Mouse (Mus musculus): ENCODE data around the gene Ccdc122. TPM values are rescaled to one million over a fixed set of nuclear protein-coding genes. Genes with fewer than 3 reads are reported as not detected.

Gene Ccdc122
- polyA plus RNA-seq, 1 experiment, result 0.47 TPM

- Histone ChIP-seq H3K27ac (ENCODE audit: insufficient read depth, low read depth, low read length) (no peak overlapping the region), H3K36me3 (ENCODE audit: control insufficient read depth, insufficient read depth, low read length) (no peaks in the 10 kb centered on the region), H3K4me1 (ENCODE audit: control insufficient read depth, insufficient read depth, insufficient read length, low read length) (no peaks in the 10 kb centered on the region), H3K4me3 (ENCODE audit: low read depth, low read length) (no peak overlapping the region), H3K27me3 (ENCODE audit: control insufficient read depth, insufficient read depth, low read length) (no peaks in the 10 kb centered on the region)
- TF ChIP-seq POLR2A (IDR thresholded peaks at IDR 0.05; ENCODE audit: low read depth, low read length), result no peak
- no peak for TF ChIP-seq CTCF (IDR thresholded peaks at IDR 0.05; ENCODE audit: extremely low read depth, insufficient read length, insufficient replicate concordance, low read depth, low read length)
- 90% methylated on average over 5 of the region's 5 CpGs for WGBS
Observed at GRCm38 (mm10) chr14:77130612-77131011, 94.0 kb downstream of the Ccdc122 start.

- H3K27ac ChIP-seq (ENCODE audit: insufficient read depth, low read depth, low read length), result no peak overlapping the region
- H3K4me1 ChIP-seq (ENCODE audit: control insufficient read depth, insufficient read depth, insufficient read length, low read length), result no peaks in the 10 kb centered on the region
- H3K4me3 ChIP-seq (ENCODE audit: low read depth, low read length), result no peak overlapping the region
- WGBS, result 48% methylated on average over 6 of the region's 6 CpGs
- no peaks in the 10 kb centered on the region for H3K27me3 ChIP-seq (ENCODE audit: control insufficient read depth, insufficient read depth, low read length)
- H3K36me3 ChIP-seq (ENCODE audit: control insufficient read depth, insufficient read depth, low read length), result no peaks in the 10 kb centered on the region
- TF ChIP-seq CTCF (IDR thresholded peaks at IDR 0.05; ENCODE audit: extremely low read depth, insufficient read length, insufficient replicate concordance, low read depth, low read length) (no peak), POLR2A (IDR thresholded peaks at IDR 0.05; ENCODE audit: low read depth, low read length) (no peak)
Observed at GRCm38 (mm10) chr14:77136936-77137335, 100.4 kb downstream of the Ccdc122 start.

- Histone ChIP-seq H3K4me1 (ENCODE audit: control insufficient read depth, insufficient read depth, insufficient read length, low read length) (no peaks in the 10 kb centered on the region), H3K27me3 (ENCODE audit: control insufficient read depth, insufficient read depth, low read length) (no peaks in the 10 kb centered on the region), H3K27ac (ENCODE audit: insufficient read depth, low read depth, low read length) (no peak overlapping the region), H3K4me3 (ENCODE audit: low read depth, low read length) (no peak overlapping the region), H3K36me3 (ENCODE audit: control insufficient read depth, insufficient read depth, low read length) (no peaks in the 10 kb centered on the region)
- 26% methylated on average over 17 of the region's 17 CpGs for WGBS
- TF ChIP-seq CTCF (IDR thresholded peaks at IDR 0.05; ENCODE audit: extremely low read depth, insufficient read length, insufficient replicate concordance, low read depth, low read length) (peak; percentile 15; the same call in 1 of the 2 replicates), POLR2A (IDR thresholded peaks at IDR 0.05; ENCODE audit: low read depth, low read length) (no peak)
Observed at GRCm38 (mm10) chr14:77141324-77142282, 105.0 kb downstream of the Ccdc122 start.

GRCm38 (mm10) chr14:77145103-77145502 lies 108.5 kb downstream of the Ccdc122 start:
- no peaks in the 10 kb centered on the region for H3K36me3 ChIP-seq (ENCODE audit: control insufficient read depth, insufficient read depth, low read length)
- 60% methylated on average over 4 of the region's 4 CpGs for WGBS
- H3K27me3 ChIP-seq (ENCODE audit: control insufficient read depth, insufficient read depth, low read length), result no peaks in the 10 kb centered on the region

GRCm38 (mm10) chr14:77147635-77148034 lies 111.1 kb downstream of the Ccdc122 start:
- TF ChIP-seq POLR2A (IDR thresholded peaks at IDR 0.05; ENCODE audit: low read depth, low read length) (no peak), CTCF (IDR thresholded peaks at IDR 0.05; ENCODE audit: extremely low read depth, insufficient read length, insufficient replicate concordance, low read depth, low read length) (no peak)
- 92% methylated on average over 1 of the region's 1 CpGs for WGBS
- no peak overlapping the region for H3K27ac ChIP-seq (ENCODE audit: insufficient read depth, low read depth, low read length)

More at GRCm38 (mm10) chr14:77145103-77145502, 108.5 kb downstream of the Ccdc122 start:
- Histone ChIP-seq H3K4me1 (ENCODE audit: control insufficient read depth, insufficient read depth, insufficient read length, low read length) (no peaks in the 10 kb centered on the region), H3K4me3 (ENCODE audit: low read depth, low read length) (no peak overlapping the region), H3K27ac (ENCODE audit: insufficient read depth, low read depth, low read length) (no peak overlapping the region)
- TF ChIP-seq CTCF (IDR thresholded peaks at IDR 0.05; ENCODE audit: extremely low read depth, insufficient read length, insufficient replicate concordance, low read depth, low read length), result no peak
- TF ChIP-seq POLR2A (IDR thresholded peaks at IDR 0.05; ENCODE audit: low read depth, low read length), result no peak

GRCm38 (mm10) chr14:77150556-77150955 lies 114.0 kb downstream of the Ccdc122 start:
- Histone ChIP-seq H3K4me3 (ENCODE audit: low read depth, low read length) (no peak overlapping the region), H3K27ac (ENCODE audit: insufficient read depth, low read depth, low read length) (no peak overlapping the region), H3K36me3 (ENCODE audit: control insufficient read depth, insufficient read depth, low read length) (no peaks in the 10 kb centered on the region), H3K4me1 (ENCODE audit: control insufficient read depth, insufficient read depth, insufficient read length, low read length) (no peaks in the 10 kb centered on the region), H3K27me3 (ENCODE audit: control insufficient read depth, insufficient read depth, low read length) (no peaks in the 10 kb centered on the region)
- no peak for TF ChIP-seq CTCF (IDR thresholded peaks at IDR 0.05; ENCODE audit: extremely low read depth, insufficient read length, insufficient replicate concordance, low read depth, low read length)
- TF ChIP-seq POLR2A (IDR thresholded peaks at IDR 0.05; ENCODE audit: low read depth, low read length), result no peak
- 77% methylated on average over 6 of the region's 6 CpGs for WGBS

More at GRCm38 (mm10) chr14:77147635-77148034, 111.1 kb downstream of the Ccdc122 start:
- Histone ChIP-seq H3K4me1 (ENCODE audit: control insufficient read depth, insufficient read depth, insufficient read length, low read length) (no peaks in the 10 kb centered on the region), H3K36me3 (ENCODE audit: control insufficient read depth, insufficient read depth, low read length) (no peaks in the 10 kb centered on the region), H3K27me3 (ENCODE audit: control insufficient read depth, insufficient read depth, low read length) (no peaks in the 10 kb centered on the region), H3K4me3 (ENCODE audit: low read depth, low read length) (no peak overlapping the region)

GRCm38 (mm10) chr14:77151431-77151830 lies 114.9 kb downstream of the Ccdc122 start:
- no peaks in the 10 kb centered on the region for H3K36me3 ChIP-seq (ENCODE audit: control insufficient read depth, insufficient read depth, low read length)
- H3K4me1 ChIP-seq (ENCODE audit: control insufficient read depth, insufficient read depth, insufficient read length, low read length), result no peaks in the 10 kb centered on the region; the same call in 1 of the 2 replicates
- H3K27ac ChIP-seq (ENCODE audit: insufficient read depth, low read depth, low read length), result no peak overlapping the region
- H3K27me3 ChIP-seq (ENCODE audit: control insufficient read depth, insufficient read depth, low read length), result peaks cover 5% of the 10 kb centered on the region
- WGBS, result 88% methylated on average over 7 of the region's 7 CpGs
- TF ChIP-seq POLR2A (IDR thresholded peaks at IDR 0.05; ENCODE audit: low read depth, low read length), result no peak
- no peak for TF ChIP-seq CTCF (IDR thresholded peaks at IDR 0.05; ENCODE audit: extremely low read depth, insufficient read length, insufficient replicate concordance, low read depth, low read length)
- no peak overlapping the region for H3K4me3 ChIP-seq (ENCODE audit: low read depth, low read length)
